Mouse (Mus musculus) right cerebral cortex, postnatal 25 days (tissue): ENCODE data around the gene Ifitm1.

ENCODE experiments used
- DNase-seq: peaks from one replicate; pipeline ENCODE4 v3.0.0; 2022

Gene Ifitm1

DNA sequence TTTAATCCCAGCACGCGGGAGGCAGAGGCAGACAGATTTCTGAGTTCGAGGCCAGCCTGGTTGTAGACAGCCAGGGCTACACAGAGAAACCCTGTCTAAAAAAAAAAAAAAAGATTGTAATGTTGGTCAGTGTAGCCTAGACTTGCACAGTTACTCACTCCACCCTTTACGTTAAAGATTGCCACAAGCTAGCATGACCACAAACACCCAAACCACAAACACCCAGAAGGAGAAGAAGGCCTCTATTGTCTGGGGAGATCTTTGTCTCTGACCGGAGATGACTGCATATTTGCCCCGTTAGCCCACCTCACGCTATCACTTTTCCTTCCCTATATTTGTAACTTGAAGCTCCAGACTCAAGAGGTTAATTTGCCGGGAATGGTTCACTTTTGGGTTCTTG lies 14.7 kb downstream of the Ifitm1 start:
- DNase-seq: no peak

DNA sequence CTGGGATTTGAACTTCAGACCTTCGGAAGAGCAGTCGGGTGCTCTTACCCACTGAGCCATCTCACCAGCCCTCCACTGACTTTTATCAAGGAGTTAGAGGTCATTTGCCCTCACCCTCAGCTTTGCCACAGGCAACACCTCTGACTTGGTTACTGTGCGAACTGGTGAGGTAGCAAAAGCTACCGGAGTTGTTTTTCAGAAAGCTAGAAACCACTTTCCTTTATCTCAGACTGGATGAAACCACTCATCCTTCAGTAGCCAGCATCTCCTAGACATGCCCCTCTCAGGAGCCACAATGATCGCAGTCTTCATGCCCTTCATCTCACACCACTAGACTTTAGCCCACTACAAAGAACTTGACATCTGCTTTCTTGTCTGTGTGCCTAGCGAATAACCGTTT lies 15.9 kb downstream of the Ifitm1 start:
- no peak for DNase-seq

DNA sequence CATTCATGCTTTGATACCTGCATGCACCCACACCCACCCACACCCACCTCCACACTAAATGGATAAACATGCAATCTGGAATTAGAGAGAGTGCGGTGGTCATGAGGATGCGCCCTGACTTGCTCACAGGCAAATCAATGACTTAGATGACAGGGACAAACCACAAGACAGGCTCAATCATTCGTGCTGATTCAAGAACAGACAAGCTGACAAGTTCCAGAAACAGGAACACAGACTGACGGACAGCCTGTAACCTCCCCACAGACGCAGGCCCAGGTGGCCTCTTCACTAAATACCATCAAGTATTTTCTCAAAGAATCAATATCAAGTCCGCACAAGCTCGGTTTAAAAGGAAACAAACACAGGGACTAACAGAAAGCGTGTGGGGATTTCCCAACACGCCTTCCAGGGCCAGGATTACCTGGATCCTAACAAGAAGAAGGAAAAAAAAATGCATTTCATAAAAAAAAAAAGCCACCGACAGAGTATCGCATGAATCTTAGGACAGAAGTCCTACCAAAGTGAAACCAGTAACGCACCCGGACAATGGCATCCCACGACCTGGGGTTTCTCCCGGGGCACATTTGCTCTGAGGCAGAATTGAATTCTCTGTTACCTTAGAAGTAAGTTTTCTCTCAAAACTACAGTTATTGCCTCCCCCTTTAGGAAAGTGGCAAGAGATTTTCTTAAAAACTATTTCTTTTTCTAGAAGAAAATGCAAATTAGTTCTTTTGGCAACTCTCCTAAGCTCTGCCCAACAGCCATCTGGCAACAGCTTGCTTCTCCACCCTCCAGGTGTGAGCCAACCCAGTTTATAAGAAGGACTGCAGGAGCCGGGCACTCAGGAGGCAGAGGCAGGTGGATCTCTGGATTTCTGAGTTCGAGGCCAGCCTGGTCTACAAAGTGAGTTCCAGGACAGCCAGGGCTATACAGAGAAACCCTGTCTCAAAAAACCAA lies 20.4 kb downstream of the Ifitm1 start:
- peak; percentile 49 for DNase-seq

DNA sequence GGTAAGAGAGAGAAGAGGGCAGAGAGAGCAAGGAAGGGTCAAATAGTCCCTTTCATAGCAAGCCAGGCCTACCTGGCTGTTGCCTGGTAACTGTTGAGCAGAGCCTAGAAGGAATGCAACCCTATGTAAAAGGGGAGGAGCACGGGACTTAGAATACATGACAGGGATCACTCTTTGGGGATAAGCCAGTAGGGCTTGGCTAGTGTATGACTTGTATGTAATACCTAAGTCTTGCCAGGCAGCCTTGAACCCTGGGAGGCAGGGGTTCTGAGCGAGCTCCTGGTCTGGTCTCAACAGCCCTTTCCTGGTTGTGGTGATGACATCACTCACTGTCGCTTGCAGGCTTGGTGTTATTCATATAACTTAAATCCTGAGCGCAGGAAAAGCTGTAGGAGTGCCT lies 22.0 kb downstream of the Ifitm1 start:
- DNase-seq: no peak

DNA sequence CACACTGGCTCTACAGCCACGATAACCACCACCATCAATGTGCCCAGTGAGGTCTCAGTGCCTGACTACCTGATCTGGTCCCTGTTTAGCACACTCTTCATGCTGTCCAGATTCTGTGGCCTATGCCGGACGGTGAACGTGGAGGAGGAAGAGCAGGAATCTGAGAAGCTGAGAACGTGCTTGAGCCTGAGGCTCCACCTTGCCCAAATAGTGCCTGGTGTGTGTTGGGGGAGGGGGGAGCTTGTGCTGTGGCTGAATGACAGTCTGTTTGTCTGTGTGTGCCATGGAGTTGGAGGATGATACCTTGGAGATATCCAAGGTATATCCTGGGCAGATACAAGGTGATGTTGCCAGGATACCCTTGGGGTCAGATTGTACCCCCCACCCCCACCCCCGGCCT lies 23.2 kb downstream of the Ifitm1 start:
- DNase-seq: no peak

DNA sequence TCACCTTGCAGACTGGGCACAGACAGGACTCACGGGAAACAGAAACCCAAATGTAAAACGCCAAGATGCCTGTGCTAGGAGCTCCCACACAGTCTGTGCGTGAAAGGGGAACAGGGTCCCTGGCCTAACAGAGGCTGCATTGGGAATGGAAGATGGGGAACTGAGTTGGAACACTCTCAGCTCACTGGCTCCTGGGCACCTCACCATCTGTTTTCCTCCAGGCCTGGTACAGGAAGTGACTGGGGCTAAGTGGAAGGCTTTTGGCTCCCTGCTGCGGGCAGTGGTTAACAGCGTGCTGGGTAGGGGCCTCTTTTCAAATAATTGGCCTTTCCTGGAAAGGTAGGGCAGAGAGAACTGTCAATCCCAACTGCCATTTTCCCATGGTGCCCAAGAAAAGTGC lies 23.6 kb downstream of the Ifitm1 start:
- DNase-seq: no peak

DNA sequence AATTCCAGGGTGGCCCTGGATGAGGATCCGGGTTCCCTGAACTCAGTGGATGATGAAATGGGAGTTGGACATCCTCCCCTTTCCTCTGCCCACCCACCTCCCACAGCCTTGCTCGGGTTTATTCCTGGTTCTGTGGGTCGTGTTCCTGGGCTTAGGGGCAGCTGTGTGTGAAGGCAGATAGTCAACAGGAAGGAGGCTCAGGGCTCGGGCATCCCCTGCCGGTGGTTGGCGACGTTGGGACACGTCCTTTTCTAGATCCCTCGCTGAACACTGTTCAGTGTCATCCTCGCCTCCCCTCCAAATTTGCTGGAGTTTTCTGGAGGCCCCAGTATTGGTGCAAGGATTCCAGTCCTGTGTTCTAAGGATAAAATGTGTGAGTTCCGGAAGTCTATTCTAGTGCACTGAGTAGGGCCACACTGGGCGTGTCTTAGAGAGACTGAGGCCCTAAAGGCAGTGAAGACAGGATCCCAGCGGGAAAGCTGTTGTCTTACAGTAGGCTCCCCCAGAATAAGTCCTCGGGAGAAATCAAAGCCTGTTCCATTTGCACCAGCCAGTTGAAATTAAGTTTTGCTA lies 24.2 kb downstream of the Ifitm1 start:
- DNase-seq: no peak

DNA sequence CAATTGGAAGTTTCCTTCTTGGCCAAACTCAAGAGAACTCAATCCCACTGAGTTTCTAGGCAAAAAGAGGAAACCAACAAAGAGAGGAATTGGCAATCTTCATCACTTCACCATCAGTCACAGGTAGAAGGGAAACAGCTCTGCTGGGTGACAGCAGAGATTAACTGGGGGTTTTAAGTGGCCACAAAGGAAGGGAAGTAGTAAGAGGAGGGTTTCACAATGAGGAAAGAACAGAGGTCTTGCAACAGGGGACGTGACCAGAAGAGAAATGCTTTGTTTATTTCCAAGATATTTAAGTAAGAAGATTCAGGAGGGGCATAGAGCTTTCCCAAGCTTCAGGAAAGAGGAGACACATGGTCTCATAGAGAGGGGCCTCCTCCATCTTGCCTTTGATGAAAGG lies 30.8 kb downstream of the Ifitm1 start:
- DNase-seq: no peak

DNA sequence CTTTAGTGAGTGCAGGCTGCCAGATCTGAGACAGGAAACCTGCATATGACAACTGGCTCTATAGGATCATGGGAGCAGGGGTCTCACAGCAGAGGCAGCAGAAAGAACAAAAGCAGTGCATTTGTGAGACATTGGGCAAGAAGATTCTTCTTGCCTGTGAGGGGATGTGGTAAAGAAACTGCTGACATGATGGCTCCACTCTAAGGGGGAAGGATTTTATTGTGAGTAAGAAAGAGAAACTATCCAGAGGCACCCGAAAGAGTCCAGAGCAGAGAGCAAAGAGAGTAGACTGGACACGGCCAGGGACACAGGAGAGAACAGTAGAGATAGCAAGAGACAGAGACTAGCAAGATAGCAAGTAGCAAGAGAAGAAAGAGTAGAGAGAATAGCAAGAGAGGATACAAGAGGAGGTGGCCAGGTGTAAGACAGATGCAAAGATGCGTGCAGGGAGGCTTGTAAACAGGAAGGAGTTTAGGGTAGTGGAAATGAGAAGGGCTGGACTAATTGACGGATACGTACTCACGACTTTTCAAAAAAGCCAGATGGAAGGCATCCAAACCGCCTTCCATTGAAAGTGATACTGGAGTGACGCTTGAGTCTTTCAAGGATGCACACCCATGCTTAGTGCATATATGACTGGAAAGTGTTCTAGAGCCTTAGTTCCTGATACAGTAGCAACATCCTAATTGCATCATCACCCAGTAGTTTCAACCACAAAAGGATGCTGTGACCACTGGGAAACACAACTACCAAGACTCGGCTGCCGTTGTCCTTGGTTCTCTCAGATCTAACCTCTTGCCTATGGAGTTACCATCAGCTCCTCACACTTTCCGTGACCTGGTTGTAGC lies 32.1 kb downstream of the Ifitm1 start:
- DNase-seq: no peak

DNA sequence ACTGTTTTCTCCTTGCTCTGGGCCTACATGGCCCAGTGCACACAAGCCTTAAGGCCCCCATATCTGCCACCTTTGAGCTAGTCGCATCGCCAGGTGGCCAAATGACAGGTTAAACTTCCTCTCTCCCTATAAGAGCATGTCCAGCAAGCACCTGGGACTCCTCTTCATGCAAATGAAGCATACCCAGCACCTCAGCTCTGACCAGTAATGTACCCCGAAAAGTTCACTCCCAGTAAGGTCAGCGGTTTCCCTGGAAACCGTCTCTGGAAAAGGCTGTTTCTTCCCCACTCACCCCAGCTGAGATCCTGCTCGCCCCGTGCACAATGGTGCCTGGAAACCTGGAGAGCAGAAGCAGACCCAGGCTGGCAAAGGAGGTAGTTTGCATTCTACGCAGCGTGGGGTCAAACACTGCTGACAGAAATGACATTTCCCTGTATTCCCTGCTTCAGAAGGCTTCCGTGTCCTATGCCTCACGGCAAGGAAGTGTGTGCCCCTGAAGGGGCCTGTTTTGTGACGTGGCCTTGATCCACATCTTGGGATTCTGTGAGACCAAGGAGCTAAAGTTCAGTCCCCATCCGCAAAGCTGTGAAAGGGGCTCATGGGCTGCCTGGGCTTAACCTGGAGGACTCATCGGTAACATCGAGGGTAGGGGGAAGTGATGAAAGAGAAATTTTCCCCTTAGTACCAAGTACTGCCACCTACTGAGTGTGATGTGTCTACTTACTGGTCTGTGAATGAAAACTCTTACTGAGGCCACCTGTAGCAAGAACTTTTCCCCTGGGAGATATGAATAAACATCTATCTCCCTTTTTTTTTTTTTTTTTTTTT lies 34.1 kb downstream of the Ifitm1 start:
- no peak for DNase-seq

DNA sequence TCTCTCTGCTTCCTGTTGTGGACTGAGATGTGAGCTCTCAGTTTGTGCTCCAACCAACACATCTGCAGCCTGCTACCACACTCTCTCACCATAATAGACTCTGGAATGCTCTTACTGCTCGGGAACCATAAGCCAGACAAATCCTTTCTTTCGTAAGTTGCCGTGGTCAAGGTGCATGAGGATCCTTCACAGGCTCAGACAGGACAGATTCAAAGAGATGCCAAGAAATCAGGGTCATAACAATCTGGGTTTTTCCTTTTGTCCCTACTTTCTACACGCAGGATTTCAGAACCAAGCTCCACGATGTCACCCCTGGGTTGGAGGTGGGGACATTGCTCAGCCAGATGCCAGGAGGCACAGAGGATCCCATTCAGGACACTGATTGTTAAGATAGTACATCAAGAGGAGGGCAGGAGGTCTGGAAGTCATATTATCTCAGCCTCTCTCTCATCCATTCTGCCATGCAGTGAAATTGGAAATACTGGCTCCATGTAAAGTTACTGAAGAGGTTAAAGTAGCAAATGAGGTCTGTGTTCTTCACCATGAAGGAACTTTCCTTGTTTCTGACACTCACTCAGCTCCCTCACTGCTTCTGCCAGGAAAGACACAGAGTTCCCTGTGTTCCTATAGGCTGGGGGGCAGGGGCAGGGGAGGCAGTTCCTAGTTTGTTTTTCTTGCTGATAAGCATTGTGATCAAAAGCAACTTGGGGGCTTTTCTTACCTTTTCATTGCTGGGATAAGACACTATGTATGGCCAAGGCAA lies 36.4 kb downstream of the Ifitm1 start:
- DNase-seq: no peak

DNA sequence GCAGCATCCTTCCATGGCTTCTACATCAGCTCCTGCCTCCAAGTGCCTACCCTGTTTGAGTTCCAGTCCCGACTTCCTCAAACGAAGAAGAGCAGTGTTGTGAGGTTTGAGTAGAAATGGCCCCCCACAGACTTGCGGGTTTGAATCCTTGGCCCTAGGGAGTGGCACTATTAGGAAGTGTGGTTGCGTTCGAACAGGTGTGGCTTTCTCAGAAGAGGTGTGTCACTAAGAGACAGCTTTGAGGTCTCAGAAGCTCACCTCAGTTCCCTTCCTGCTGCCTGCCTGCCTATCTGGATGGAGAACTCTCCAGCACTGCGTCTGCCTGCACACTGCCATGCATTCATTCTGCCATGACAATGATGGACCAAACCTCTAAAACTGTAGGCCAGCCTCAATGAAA lies 39.4 kb downstream of the Ifitm1 start:
- no peak for DNase-seq

DNA sequence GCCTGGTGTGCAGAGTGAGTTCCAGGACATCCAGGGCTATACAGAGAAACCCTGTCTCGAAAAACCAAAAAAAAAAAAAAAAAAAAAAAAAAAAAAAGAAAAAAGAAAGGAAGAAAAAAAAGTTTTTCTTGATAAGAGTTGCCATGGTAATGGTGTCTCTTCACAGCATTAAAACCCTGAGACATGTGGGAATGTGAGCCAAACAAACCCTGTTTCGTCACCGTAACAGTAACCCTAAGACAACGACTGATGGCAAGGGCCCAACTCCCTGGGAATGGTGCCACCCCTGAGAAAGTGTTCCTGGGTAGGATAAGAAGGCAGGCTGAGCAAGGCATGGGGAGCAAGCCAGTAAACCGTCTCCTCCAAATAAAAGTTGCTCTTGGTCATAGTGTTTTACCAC lies 39.9 kb downstream of the Ifitm1 start:
- no peak for DNase-seq

DNA sequence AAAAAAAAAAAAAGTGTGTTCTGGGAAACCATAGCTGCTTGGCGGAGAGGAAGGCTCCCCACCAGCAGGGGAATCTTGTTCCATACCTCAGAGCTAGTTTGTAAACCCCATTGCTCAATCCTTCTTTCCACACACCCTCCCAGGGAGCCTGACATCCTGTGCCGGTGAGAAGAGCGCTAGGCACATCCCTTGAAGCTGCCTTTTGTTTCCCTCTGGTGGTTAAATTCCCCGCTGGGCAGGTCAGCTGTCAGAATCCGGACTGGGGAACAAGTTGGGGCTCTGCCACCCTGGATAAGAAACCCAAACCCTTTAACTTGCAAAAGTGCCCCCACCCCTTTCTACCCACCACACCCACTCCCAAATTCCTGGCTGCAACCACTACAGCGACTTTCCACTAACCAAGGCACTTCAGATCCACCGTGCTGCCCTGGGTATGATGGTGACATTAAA lies 41.3 kb downstream of the Ifitm1 start:
- DNase-seq: no peak

DNA sequence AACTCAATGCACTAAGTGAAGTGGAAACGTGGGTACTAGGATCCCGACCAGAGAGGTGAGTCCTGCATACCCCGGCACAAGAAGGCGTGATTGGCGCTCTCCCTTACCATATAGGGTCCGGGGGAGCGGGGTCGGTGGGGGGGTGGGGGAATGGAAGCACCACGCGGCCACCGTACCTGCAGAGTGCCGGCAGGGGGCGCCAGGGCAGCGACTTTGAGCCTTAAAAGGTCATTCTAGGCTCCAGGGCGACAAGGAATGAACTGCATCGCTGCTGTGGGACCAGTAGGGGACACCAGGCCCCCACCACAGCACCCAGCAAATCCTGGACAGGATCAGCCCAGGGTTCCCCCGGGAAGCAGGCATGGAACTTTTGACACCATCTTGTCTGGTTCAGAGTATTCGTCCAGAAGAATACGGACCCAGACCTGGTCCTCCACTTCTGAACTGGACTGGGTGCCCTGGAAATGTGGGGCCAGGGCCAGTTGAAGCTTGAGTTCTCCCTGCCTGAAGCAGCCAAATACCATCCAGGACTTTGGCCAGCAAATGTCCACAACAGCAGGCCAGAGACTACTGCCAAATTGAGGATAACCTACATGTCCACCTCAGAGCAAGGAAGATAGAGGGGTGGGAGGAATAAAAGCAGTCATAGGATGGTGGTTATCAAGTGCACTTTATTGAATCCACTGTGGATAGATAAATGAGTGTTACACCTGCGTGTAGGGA lies 42.1 kb downstream of the Ifitm1 start:
- peak; percentile 41 for DNase-seq

DNA sequence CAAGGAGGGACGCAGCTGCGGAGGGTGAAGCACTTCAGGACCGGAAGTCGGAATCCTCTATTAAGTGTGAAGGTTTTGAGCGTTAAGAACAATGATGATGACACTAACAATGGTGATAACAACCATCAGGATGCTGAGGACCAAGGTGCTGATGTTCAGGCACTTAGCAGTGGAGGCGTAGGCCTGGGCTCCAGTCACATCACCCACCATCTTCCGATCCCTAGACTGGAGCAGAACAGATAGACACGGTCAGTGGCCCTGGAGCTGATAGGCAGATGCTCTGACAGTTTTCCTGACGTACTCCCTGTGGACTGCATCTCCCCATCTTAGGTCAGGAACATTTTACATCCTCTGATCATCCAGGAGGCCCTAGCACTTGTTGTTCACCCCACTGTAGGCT lies 42.6 kb downstream of the Ifitm1 start:
- DNase-seq: no peak

DNA sequence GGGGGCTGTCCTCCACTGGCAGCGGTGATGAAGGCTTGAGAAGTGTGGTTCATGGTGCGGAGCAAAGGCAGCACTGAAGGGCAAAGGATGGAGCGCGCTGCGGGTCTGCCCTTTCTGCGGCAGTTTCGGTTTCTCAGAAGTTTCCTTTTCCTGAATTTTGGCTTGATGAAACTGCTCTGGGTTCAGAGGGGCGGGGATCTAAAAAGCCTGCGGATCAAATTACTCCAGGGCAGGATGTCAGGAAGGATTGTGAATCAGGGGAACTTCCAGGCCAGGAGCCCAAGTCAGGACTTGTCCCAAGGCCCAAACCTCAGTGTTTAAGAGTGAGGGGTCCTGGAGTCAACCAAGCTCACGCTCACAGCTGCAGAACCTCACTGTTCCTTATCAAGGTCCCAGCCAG lies 43.6 kb downstream of the Ifitm1 start, which contains the start of gene Ifitm3:
Ifitm3 (minus strand) TSS at position 178 of the 400 bp plus-strand sequence.
- DNase-seq: no peak

DNA sequence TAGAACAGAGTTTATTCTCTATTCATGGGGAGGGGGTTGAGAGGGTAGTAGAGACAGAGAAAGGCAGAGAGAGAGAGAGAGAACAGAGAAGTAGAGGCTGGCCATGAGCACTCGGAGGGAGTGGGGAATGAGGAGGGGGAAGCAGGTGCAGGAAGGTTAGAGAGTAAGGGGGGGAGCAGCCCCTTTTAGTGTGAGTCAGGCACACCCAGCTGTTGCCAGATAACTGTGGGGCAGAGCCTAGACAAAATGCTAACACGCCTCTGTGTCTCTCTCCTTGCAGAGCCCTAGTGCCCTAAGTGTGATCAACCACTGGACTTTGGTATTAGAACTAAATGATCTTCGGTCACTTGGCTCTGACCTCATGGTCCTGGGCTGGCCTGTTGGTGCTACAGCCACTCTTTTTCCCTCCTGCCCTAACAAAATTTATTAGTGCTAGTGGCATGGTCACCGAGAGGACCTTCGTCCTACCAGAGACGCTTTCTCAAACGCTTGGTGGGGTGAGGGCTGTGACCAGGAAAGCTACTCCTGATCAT lies 44.3 kb downstream of the Ifitm1 start:
- no peak for DNase-seq

DNA sequence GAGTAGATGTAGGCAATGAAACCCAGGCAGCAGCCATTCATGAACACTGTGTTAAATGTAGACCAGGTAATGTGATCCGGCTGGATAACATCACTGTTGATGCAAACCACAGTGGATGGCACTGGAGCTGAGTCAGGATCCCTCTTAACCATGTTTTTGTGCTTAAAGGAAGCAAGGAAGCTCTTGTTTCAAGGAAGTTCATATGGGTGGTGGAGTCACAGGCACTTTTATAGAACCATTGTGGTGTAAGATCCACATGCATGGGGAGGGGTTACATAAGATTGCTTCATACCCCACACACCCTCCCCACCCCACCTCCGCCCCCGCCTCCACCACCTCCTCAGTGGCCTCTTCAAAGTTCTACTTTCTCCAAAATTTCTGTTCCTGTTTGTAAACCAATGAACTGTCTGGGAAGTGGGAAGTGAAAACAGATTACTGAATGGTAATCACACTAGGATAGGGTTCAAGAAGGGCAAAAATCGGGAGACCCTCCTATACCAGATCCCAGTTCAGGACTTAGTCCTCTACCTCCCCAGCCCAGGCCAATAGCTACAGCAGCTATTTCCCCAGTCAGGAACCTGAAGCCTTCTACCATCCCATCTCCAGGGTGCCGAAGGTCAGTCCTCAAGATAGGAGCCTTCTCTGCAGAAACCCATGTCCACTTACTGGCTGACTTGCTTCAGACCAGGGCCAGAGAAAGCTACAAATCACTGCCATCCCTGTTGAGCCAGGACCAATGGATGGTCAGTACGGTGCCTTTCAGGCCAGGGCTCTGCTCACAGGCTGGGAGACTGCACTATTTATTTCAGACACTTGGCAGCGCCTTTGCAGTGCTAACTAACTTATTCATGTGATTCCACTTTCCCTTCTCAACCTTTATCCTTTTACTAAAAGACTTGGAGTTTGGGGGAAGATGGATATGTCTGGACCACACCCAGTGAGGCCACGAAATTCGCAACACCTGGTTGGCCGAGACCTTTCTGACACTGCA lies 50.0 kb downstream of the Ifitm1 start:
- no peak for DNase-seq
